Mouse (Mus musculus) E14TG2a.4 (cell line): ENCODE results near the gene Hcar2.

ENCODE experiments used
- CTCF ChIP-seq: conservative IDR thresholded peaks from 2 replicates; pipeline ENCODE4 v1.5.1; 2014; ENCODE audit warnings: low read length
- NANOG ChIP-seq: IDR thresholded peaks from 2 replicates; pipeline ENCODE4 v1.6.1; 2014; ENCODE audit warnings: borderline replicate concordance, low read length, mixed read lengths
- POU5F1 ChIP-seq: IDR thresholded peaks from 2 replicates; pipeline ENCODE4 v1.6.1; 2014; ENCODE audit warnings: low read length, borderline replicate concordance

- no peak for TF ChIP-seq CTCF
- no peak for TF ChIP-seq NANOG
- no peak for TF ChIP-seq POU5F1
Measured at GRCm38 (mm10) chr5:123907631-123907977, 42.3 kb upstream of the Hcar2 start.
